Mouse (Mus musculus): Measurements from ENCODE around the gene Vmn1r142. TPM values are rescaled to one million over a fixed set of nuclear protein-coding genes. Genes with fewer than 3 reads are reported as not detected.
"Not testable (repeated sequence)": the region's sequence is repeated elsewhere in the genome, so short reads cannot be mapped to it uniquely, and the experiment has no call there.

Vmn1r142 gene
- polyA plus RNA-seq (2014; fragmentation: Nextera tagmentation; extraction: Ambion mirVana): not detected in 2 replicates

DNA sequence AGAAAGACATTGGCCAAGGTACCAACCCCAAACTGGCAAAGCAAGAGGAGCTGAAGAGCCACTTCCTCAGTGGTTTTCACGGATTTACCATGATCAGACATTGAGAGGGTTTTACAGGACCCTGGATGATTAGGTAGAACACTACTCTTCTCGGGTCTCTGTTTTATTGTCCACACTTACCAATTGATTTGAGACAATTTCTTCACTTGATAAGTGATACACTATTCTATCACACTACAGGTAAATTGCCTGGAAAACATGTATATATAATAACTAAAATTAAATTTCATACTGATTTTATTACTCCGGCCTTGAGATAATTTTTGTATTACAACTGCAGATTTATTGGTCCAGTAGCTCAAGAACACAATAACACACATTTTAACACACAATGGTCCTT, at the start of gene Vmn1r142:
Gene Vmn1r142, minus strand, starts transcription at position 101 of the 400 bp plus-strand sequence.
- H3K27ac ChIP-seq (ENCODE audit: low read depth, low read length); H3K4me1 ChIP-seq (ENCODE audit: control insufficient read depth, insufficient read depth, low read length); H3K36me3 ChIP-seq (ENCODE audit: control insufficient read depth, insufficient read depth, low read length); H3K9ac ChIP-seq (ENCODE audit: low read length); H3K27me3 ChIP-seq (ENCODE audit: control insufficient read depth, insufficient read depth, low read length); H3K4me2 ChIP-seq (ENCODE audit: low read depth); DNase-seq (ENCODE audit: low spot score); ATAC-seq (ENCODE audit: insufficient read depth, low FRiP score, low TSS enrichment); H3K9me3 ChIP-seq (ENCODE audit: control insufficient read depth, low read length); H3K4me3 ChIP-seq (ENCODE audit: low read depth, low read length): not testable (repeated sequence)
- no CpG with 5 or more reads among the region's 3 CpGs for WGBS

DNA sequence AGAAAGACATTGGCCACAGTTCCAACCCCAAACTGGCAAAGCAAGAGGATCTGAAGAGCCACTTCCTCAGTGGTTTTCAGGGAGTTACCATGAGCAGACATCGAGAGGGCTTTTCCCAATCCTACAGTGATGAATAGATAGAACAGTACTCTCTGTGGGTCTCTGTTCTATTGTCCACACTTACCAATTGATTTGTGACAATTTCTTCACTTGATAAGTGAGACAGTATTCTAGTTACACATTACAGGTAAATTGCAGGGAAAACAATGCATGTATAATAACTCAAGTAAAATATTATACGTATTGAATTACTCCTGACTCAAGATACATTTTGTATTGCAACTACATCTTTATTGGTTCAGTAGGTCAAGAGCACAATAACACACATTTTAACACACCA, 37.3 kb upstream of the Vmn1r142 start, which contains the start of gene Gm8653:
Gene Gm8653, minus strand, starts transcription at position 101 of the 400 bp plus-strand sequence.
- not testable (repeated sequence) for H3K9ac ChIP-seq (ENCODE audit: low read length); H3K27me3 ChIP-seq (ENCODE audit: control insufficient read depth, insufficient read depth, low read length); ATAC-seq (ENCODE audit: insufficient read depth, low FRiP score, low TSS enrichment); H3K27ac ChIP-seq (ENCODE audit: low read depth, low read length); H3K4me2 ChIP-seq (ENCODE audit: low read depth); DNase-seq (ENCODE audit: low spot score); H3K4me3 ChIP-seq (ENCODE audit: low read depth, low read length); H3K36me3 ChIP-seq (ENCODE audit: control insufficient read depth, insufficient read depth, low read length); H3K4me1 ChIP-seq (ENCODE audit: control insufficient read depth, insufficient read depth, low read length); H3K9me3 ChIP-seq (ENCODE audit: control insufficient read depth, low read length)
- WGBS: no CpG with 5 or more reads among the region's 2 CpGs

DNA sequence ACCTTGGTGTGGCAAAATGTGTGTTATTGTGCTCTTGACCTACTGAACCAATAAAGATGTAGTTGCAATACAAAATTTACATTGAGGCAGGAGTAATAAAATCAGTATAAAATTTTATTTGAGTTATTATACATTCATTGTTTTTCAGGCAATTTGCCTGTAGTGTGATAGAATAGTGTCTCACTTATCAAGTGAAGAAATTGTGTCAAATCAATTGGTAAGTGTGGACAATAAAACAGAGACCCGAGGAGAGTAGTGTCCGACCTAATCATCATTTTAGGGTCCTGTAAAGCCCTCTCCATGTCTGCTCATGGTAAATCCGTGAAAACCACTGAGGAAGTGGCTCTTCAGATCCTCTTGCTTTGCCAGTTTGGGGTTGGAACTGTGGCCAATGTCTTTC, 25.2 kb upstream of the Vmn1r142 start, which contains the start of gene Vmn1r143:
Gene Vmn1r143, plus strand, starts transcription at position 301 of the 400 bp plus-strand sequence.
- not testable (repeated sequence) for H3K27ac ChIP-seq (ENCODE audit: low read depth, low read length); DNase-seq (ENCODE audit: low spot score); H3K9me3 ChIP-seq (ENCODE audit: control insufficient read depth, low read length); H3K9ac ChIP-seq (ENCODE audit: low read length); H3K4me1 ChIP-seq (ENCODE audit: control insufficient read depth, insufficient read depth, low read length); H3K27me3 ChIP-seq (ENCODE audit: control insufficient read depth, insufficient read depth, low read length); H3K36me3 ChIP-seq (ENCODE audit: control insufficient read depth, insufficient read depth, low read length); ATAC-seq (ENCODE audit: insufficient read depth, low FRiP score, low TSS enrichment); H3K4me3 ChIP-seq (ENCODE audit: low read depth, low read length); H3K4me2 ChIP-seq (ENCODE audit: low read depth)
- WGBS: no CpG with 5 or more reads among the region's 3 CpGs

DNA sequence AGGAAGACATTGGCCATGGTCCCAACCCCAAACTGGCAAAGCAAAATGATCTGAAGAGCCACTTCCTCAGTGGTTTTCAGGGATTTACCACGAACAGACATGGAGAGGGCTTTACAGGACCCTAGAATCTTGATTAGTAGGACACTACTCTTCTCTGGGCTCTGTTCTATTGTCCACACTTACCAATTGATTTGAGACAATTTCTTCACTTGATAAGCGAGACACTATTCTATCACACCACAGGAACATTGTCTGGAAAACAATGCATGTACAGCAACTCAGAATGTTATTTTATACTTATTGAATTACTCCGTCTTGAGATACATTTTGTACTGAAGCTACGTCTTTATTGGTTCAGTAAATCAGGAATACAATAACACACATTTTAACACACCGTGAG, 29.2 kb downstream of the Vmn1r142 start, which contains the start of gene Gm10666:
Gene Gm10666, minus strand, starts transcription at position 101 of the 400 bp plus-strand sequence.
- not testable (repeated sequence) for ATAC-seq (ENCODE audit: insufficient read depth, low FRiP score, low TSS enrichment); H3K4me1 ChIP-seq (ENCODE audit: control insufficient read depth, insufficient read depth, low read length); H3K27me3 ChIP-seq (ENCODE audit: control insufficient read depth, insufficient read depth, low read length); DNase-seq (ENCODE audit: low spot score); H3K9me3 ChIP-seq (ENCODE audit: control insufficient read depth, low read length); H3K9ac ChIP-seq (ENCODE audit: low read length); H3K4me2 ChIP-seq (ENCODE audit: low read depth); H3K4me3 ChIP-seq (ENCODE audit: low read depth, low read length); H3K36me3 ChIP-seq (ENCODE audit: control insufficient read depth, insufficient read depth, low read length); H3K27ac ChIP-seq (ENCODE audit: low read depth, low read length)
- no CpG with 5 or more reads among the region's 5 CpGs for WGBS

DNA sequence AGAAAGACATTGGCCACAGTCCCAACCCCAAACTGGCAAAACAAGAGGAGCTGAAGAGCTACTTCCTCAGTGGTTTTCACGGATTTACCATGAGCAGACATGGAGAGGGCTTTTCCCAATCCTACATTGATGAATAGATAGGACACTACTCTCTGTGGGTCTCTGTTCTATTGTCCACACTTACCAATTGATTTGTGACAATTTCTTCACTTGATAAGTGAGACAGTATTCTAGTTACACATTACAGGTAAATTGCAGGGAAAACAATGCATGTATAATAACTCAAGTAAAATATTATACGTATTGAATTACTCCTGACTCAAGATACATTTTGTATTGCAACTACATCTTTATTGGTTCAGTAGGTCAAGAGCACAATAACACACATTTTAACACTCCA, 45.7 kb downstream of the Vmn1r142 start, which contains the start of gene Gm16451:
Gene Gm16451, minus strand, starts transcription at position 101 of the 400 bp plus-strand sequence.
- H3K4me2 ChIP-seq (ENCODE audit: low read depth); H3K9me3 ChIP-seq (ENCODE audit: control insufficient read depth, low read length); H3K27ac ChIP-seq (ENCODE audit: low read depth, low read length); DNase-seq (ENCODE audit: low spot score); H3K9ac ChIP-seq (ENCODE audit: low read length); H3K4me3 ChIP-seq (ENCODE audit: low read depth, low read length); ATAC-seq (ENCODE audit: insufficient read depth, low FRiP score, low TSS enrichment); H3K36me3 ChIP-seq (ENCODE audit: control insufficient read depth, insufficient read depth, low read length); H3K4me1 ChIP-seq (ENCODE audit: control insufficient read depth, insufficient read depth, low read length); H3K27me3 ChIP-seq (ENCODE audit: control insufficient read depth, insufficient read depth, low read length): not testable (repeated sequence)
- no CpG with 5 or more reads among the region's 2 CpGs for WGBS

Other genes starting within 250 kb of the Vmn1r142 start
- not detected in 2 replicates for gene Gm5891, start 242.7 kb downstream of the Vmn1r142 start, polyA plus RNA-seq (2014; fragmentation: Nextera tagmentation; extraction: Ambion mirVana)
- not detected in 2 replicates for gene Vmn1r137, start 169.4 kb downstream of the Vmn1r142 start, polyA plus RNA-seq (2014; fragmentation: Nextera tagmentation; extraction: Ambion mirVana)
- gene Vmn1r138, start 135.1 kb downstream of the Vmn1r142 start, polyA plus RNA-seq (2014; fragmentation: Nextera tagmentation; extraction: Ambion mirVana): not detected in 2 replicates
- gene Gm6176, start 107.7 kb downstream of the Vmn1r142 start, polyA plus RNA-seq (2014; fragmentation: Nextera tagmentation; extraction: Ambion mirVana): not detected in 2 replicates
- gene Vmn1r139, start 95.0 kb downstream of the Vmn1r142 start, polyA plus RNA-seq (2014; fragmentation: Nextera tagmentation; extraction: Ambion mirVana): not detected in 2 replicates
- gene Gm16451, start 45.8 kb downstream of the Vmn1r142 start, polyA plus RNA-seq (2014; fragmentation: Nextera tagmentation; extraction: Ambion mirVana): not detected in 2 replicates
- gene Gm10666, start 29.3 kb downstream of the Vmn1r142 start, polyA plus RNA-seq (2014; fragmentation: Nextera tagmentation; extraction: Ambion mirVana): not detected in 2 replicates
- not detected in 2 replicates for gene Vmn1r143, start 25.3 kb upstream of the Vmn1r142 start, polyA plus RNA-seq (2014; fragmentation: Nextera tagmentation; extraction: Ambion mirVana)
- gene Gm8653, start 37.2 kb upstream of the Vmn1r142 start, polyA plus RNA-seq (2014; fragmentation: Nextera tagmentation; extraction: Ambion mirVana): not detected in 2 replicates
- not detected in 2 replicates for gene Gm8453, start 65.4 kb upstream of the Vmn1r142 start, polyA plus RNA-seq (2014; fragmentation: Nextera tagmentation; extraction: Ambion mirVana)
- gene Gm4187, start 165.7 kb upstream of the Vmn1r142 start, polyA plus RNA-seq (2014; fragmentation: Nextera tagmentation; extraction: Ambion mirVana): not detected in 2 replicates
- gene Gm8660, start 207.0 kb upstream of the Vmn1r142 start, polyA plus RNA-seq (2014; fragmentation: Nextera tagmentation; extraction: Ambion mirVana): not detected in 2 replicates
- gene Vmn1r148, start 249.5 kb upstream of the Vmn1r142 start, polyA plus RNA-seq (2014; fragmentation: Nextera tagmentation; extraction: Ambion mirVana): not detected in 2 replicates